Mouse (Mus musculus) erythroblast, embryonic 14.5 days (primary cell): ENCODE results near the gene Mnd1.

Experiments used
- GATA1 ChIP-seq: IDR thresholded peaks from 2 replicates; pipeline ENCODE4 v1.6.1; 2012; ENCODE audit warnings: low read length, inconsistent platforms, mixed read lengths
- TAL1 ChIP-seq: IDR thresholded peaks from 3 replicates; pipeline ENCODE4 v1.6.1; 2012; ENCODE audit warnings: low read length, inconsistent platforms, mixed read lengths

DNA sequence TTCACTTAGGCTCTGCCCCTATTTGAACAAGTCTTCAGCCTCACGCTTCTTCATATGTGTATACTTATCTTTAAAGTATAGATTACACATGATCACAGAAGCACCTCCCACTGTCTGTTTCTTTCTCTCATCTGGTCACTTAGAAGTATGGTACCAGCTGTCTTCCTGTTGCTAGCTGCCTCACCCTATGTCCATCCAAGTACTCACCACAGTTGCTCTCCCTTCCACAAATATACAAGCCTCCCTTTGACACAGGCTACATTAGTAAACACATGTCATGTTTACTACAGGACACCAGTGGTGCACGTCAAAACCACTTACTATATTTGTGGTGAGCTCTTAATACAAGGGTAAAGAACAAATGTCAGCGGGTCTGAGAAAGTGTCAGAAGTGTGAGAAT, 24.2 kb downstream of the Mnd1 start:
- TF ChIP-seq TAL1 (no peak), GATA1 (no peak)
